Mouse (Mus musculus): Measurements from ENCODE around the gene Ubc.

DNA sequence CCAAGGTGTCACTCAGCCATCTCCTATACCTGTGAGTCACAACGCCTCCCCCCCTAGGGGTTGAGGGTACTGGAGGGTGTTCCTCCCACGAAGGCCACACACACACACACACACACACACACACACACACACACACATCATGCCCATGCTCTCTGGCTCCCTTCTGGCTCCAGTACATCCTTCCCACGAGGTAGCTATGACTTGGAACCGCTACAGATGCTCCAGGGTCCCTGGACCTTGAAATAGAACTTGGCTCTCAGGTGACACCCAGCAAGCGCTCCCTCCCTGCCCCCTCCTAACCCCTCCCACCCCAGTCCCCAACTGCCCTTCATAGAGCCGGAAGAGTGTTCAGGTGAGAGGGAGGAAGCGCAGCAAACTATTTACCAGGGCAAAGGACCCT is 34.4 kb downstream of the Ubc start:
- TF ChIP-seq CTCF (IDR thresholded peaks at IDR 0.05; ENCODE audit: low read depth): no peak
- TF ChIP-seq EP300 (IDR thresholded peaks at IDR 0.05; ENCODE audit: low read depth): no peak
